Mouse (Mus musculus) limb, embryonic 11.5 days (tissue): ENCODE data around the gene Gm597. TPM values are rescaled to one million over a fixed set of nuclear protein-coding genes. Genes with fewer than 3 reads are reported as not detected.

ENCODE experiments used
- ATAC-seq: fragments of 200-750 bp; cut with Nextera tagmentation; 2 replicates; pipeline ENCODE4 v1.8.0; 2017; ENCODE audit warnings: low read depth; ENCODE audit not compliant: insufficient number of reproducible peaks, low FRiP score, low TSS enrichment
- DNase-seq: peaks from one replicate; pipeline ENCODE4 v3.0.0-alpha.2; 2015; ENCODE audit warnings: low spot score
- H3K27ac ChIP-seq: fragments of 300-500 bp; sonication (generic); replicated peaks from 2 replicates; pipeline ENCODE4 v1.5.1; 2014; ENCODE audit warnings: low read depth, mild to moderate bottlenecking, low read length
- H3K27me3 ChIP-seq: fragments of 300-500 bp; sonication (generic); 2 replicates; pipeline ENCODE4 v1.6.1; 2014; ENCODE audit warnings: mild to moderate bottlenecking, low read length, mixed read lengths; ENCODE audit not compliant: control insufficient read depth, insufficient read depth
- H3K36me3 ChIP-seq: fragments of 300-500 bp; sonication (generic); 2 replicates; pipeline ENCODE4 v1.6.1; 2014; ENCODE audit warnings: mild to moderate bottlenecking, low read length, moderate library complexity, mixed read lengths; ENCODE audit not compliant: control insufficient read depth, insufficient read depth
- H3K4me1 ChIP-seq: fragments of 300-500 bp; sonication (generic); 2 replicates; pipeline ENCODE4 v1.6.1; 2014; ENCODE audit warnings: low read length, mixed read lengths; ENCODE audit not compliant: control insufficient read depth, insufficient read depth
- H3K4me2 ChIP-seq: fragments of 300-500 bp; sonication (generic); 2 replicates; pipeline ENCODE4 v1.6.1; 2014; ENCODE audit warnings: low read depth, mild to moderate bottlenecking, moderate library complexity; ENCODE audit not compliant: severe bottlenecking
- H3K4me3 ChIP-seq: fragments of 300-500 bp; sonication (generic); 2 replicates; pipeline ENCODE4 v1.5.1; 2014; ENCODE audit warnings: low read depth, low read length
- H3K9ac ChIP-seq: fragments of 300-500 bp; sonication (generic); 2 replicates; pipeline ENCODE4 v1.6.1; 2014; ENCODE audit warnings: mild to moderate bottlenecking, low read length
- H3K9me3 ChIP-seq: fragments of 300-500 bp; sonication (generic); 2 replicates; pipeline ENCODE4 v1.6.1; 2016; ENCODE audit warnings: low read length; ENCODE audit not compliant: control insufficient read depth
- WGBS: fragments of 180-500 bp; shearing (Covaris S2); extraction: QIAGEN DNeasy Blood & Tissue Kit; methylation state at CpG from one replicate; pipeline ENCODE4 v1.1.7; 2014; 5-methylcytosine and 5-hydroxymethylcytosine counted together
- polyA plus RNA-seq: library from polyadenylated mRNA; unstranded; fragments of >200 nt; fragmentation: Nextera tagmentation; extraction: Ambion mirVana; gene quantifications from 2 replicates; pipeline ENCODE4 v1.2.1, GENCODE M21; 2014

The Gm597 gene
- not detected in 2 replicates for polyA plus RNA-seq

GRCm38 (mm10) chr1:28780152-28780551, at the start of gene Gm597:
Gm597 (minus strand) TSS chr1:28780252.
- Histone ChIP-seq H3K36me3 (no peaks in the 10 kb centered on the region), H3K4me1 (no peaks in the 10 kb centered on the region), H3K9me3 (no peaks in the 10 kb centered on the region), H3K27ac (no peak within 1 kb of the TSS), H3K4me2 (no peak within 1 kb of the TSS), H3K4me3 (no peak within 1 kb of the TSS), H3K27me3 (no peaks in the 10 kb centered on the region), H3K9ac (no peak within 1 kb of the TSS)
- DNase-seq (no peak), ATAC-seq (no peak)

GRCm38 (mm10) chr1:28807689-28808088, 27.6 kb upstream of the Gm597 start:
- Histone ChIP-seq H3K4me2 (no peak overlapping the region), H3K27ac (no peak overlapping the region), H3K4me1 (no peaks in the 10 kb centered on the region), H3K4me3 (no peak overlapping the region), H3K9ac (no peak overlapping the region), H3K9me3 (no peaks in the 10 kb centered on the region), H3K36me3 (no peaks in the 10 kb centered on the region), H3K27me3 (no peaks in the 10 kb centered on the region)
- DNase-seq: no peak
- no peak for ATAC-seq
- 96% methylated on average over 1 of the region's 1 CpGs for WGBS

- ATAC-seq: no peak
- Histone ChIP-seq H3K9me3 (no peaks in the 10 kb centered on the region), H3K4me3 (no peak overlapping the region), H3K9ac (no peak overlapping the region), H3K27me3 (no peaks in the 10 kb centered on the region), H3K4me1 (no peaks in the 10 kb centered on the region), H3K4me2 (no peak overlapping the region), H3K36me3 (no peaks in the 10 kb centered on the region), H3K27ac (no peak overlapping the region)
- DNase-seq: no peak
These were observed 26.6 kb upstream of the Gm597 start for GRCm38 (mm10) chr1:28806618-28807017.

- Histone ChIP-seq H3K9me3 (no peaks in the 10 kb centered on the region), H3K4me3 (no peak overlapping the region), H3K4me1 (no peaks in the 10 kb centered on the region), H3K27ac (no peak overlapping the region), H3K4me2 (no peak overlapping the region), H3K9ac (no peak overlapping the region), H3K36me3 (no peaks in the 10 kb centered on the region), H3K27me3 (no peaks in the 10 kb centered on the region)
- 82% methylated on average over 14 of the region's 14 CpGs for WGBS
- no peak for ATAC-seq
- DNase-seq: no peak
These were observed 20.8 kb upstream of the Gm597 start for GRCm38 (mm10) chr1:28800881-28801280.
